ENCODE assay signal across 10 mouse cellular contexts in genomic region chr9:96718402-96718798, GRCm38 (mm10). TPM values are rescaled to one million over a fixed set of nuclear protein-coding genes. Genes with fewer than 3 reads are reported as not detected.
DNase-seq lines count a peak whose midpoint lies in the region; ATAC-seq lines count a peak whose summit lies in the region.
"Had no signal": no experiment of that assay in that cellular context is flagged by ENCODE, and none has a peak within 500 bp of the region (broad histone marks: within the 10 kb centered on the region; RNA-seq: fewer than 3 reads in every experiment).

No protein-coding gene starts in this region.

- H3K27me3 ChIP-seq in kidney, embryonic 16.5 days (ENCODE audit: insufficient read depth, low read length) = no peaks in the 10 kb centered on the region
- H3K27me3 ChIP-seq in embryonic facial prominence, embryonic 13.5 days = no peaks in the 10 kb centered on the region
- H3K27me3 ChIP-seq in liver, embryonic 15.5 days = no peaks in the 10 kb centered on the region

- peak; percentile 29 for DNase-seq in cerebellum, adult 8-10 months
- no peak for DNase-seq in kidney, adult 9 months
- no peak for DNase-seq in left cerebral cortex, adult 11 months (ENCODE audit: low spot score)
- no peak for DNase-seq in frontal cortex, postnatal 36 days (ENCODE audit: low spot score in 2 of 2)
- DNase-seq: embryo, embryonic 11 days; lung, postnatal 14 days had no signal

- WGBS in kidney, embryonic 16.5 days = 89% methylated on average over 8 of the region's 8 CpGs
- WGBS in embryonic facial prominence, embryonic 13.5 days = 87% methylated on average over 8 of the region's 8 CpGs
- 73% methylated on average over 8 of the region's 8 CpGs for WGBS in liver, embryonic 15.5 days (ENCODE audit: insufficient replicate concordance)

- H3K27ac ChIP-seq in kidney, embryonic 16.5 days (ENCODE audit: low read length) = no peak overlapping the region
- H3K27ac ChIP-seq in embryonic facial prominence, embryonic 13.5 days = no peak overlapping the region
- 0 out of 2 replicates have a peak overlapping the region, but pooled peaks have one; percentile 91 for H3K27ac ChIP-seq in liver, embryonic 15.5 days (replicated peaks)

- no peak overlapping the region for H3K9ac ChIP-seq in kidney, embryonic 16.5 days (replicated peaks; ENCODE audit: low read length)
- H3K9ac ChIP-seq in embryonic facial prominence, embryonic 13.5 days = no peak overlapping the region
- no peak overlapping the region for H3K9ac ChIP-seq in liver, embryonic 15.5 days

- no peaks in the 10 kb centered on the region for H3K9me3 ChIP-seq in kidney, embryonic 16.5 days (ENCODE audit: low read length)
- H3K9me3 ChIP-seq in embryonic facial prominence, embryonic 13.5 days = no peaks in the 10 kb centered on the region
- no peaks in the 10 kb centered on the region for H3K9me3 ChIP-seq in liver, embryonic 15.5 days (replicated peaks)

- no peak for ATAC-seq in cerebellum, adult (ENCODE audit: insufficient number of reproducible peaks, low FRiP score, low TSS enrichment)
- no peak for ATAC-seq in kidney, embryonic 16.5 days (ENCODE audit: low FRiP score, low TSS enrichment)
- no peak for ATAC-seq in embryonic facial prominence, embryonic 13.5 days (ENCODE audit: insufficient number of reproducible peaks, insufficient read depth, low FRiP score, low TSS enrichment, low read depth)
- ATAC-seq in liver, embryonic 15.5 days (ENCODE audit: insufficient read depth) = no peak

- H3K4me1 ChIP-seq in kidney, embryonic 16.5 days (ENCODE audit: insufficient read depth, low read length) = peaks cover 37% of the 10 kb centered on the region
- H3K4me1 ChIP-seq in embryonic facial prominence, embryonic 13.5 days = peaks cover 29% of the 10 kb centered on the region
- H3K4me1 ChIP-seq in liver, embryonic 15.5 days (replicated peaks) = peaks cover 49% of the 10 kb centered on the region

- H3K4me2 ChIP-seq in kidney, embryonic 16.5 days (replicated peaks; ENCODE audit: low read depth, low read length) = peak overlapping the region; percentile 75
- H3K4me2 ChIP-seq in embryonic facial prominence, embryonic 13.5 days = peak overlapping the region; percentile 72
- peak overlapping the region; percentile 81; the same call in 1 of the 2 replicates for H3K4me2 ChIP-seq in liver, embryonic 15.5 days

- no peaks in the 10 kb centered on the region for H3K36me3 ChIP-seq in kidney, embryonic 16.5 days (ENCODE audit: insufficient read depth, low read length)
- H3K36me3 ChIP-seq in embryonic facial prominence, embryonic 13.5 days = no peaks in the 10 kb centered on the region
- H3K36me3 ChIP-seq in liver, embryonic 15.5 days (replicated peaks) = 0 out of 2 replicates have a peak, but pooled peaks cover 6% of the 10 kb centered on the region

- H3K4me3 ChIP-seq in kidney, embryonic 16.5 days (ENCODE audit: low read length) = peak overlapping the region; percentile 80; the same call in 1 of the 2 replicates
- H3K4me3 ChIP-seq in embryonic facial prominence, embryonic 13.5 days = no peak overlapping the region
- H3K4me3 ChIP-seq in liver, embryonic 15.5 days (replicated peaks) = peak overlapping the region; percentile 84; the same call in 1 of the 2 replicates

RNA-seq across cellular contexts. Expression of gene Zbtb38, which starts 34.2 kb away (rescaled TPM):
- polyA plus RNA-seq in kidney, embryonic 16.5 days (2015; fragmentation: Nextera tagmentation; extraction: Ambion mirVana) = 22.1 and 24.8 TPM in 2 replicates
- polyA plus RNA-seq in embryonic facial prominence, embryonic 13.5 days (2015; fragmentation: Nextera tagmentation; extraction: Ambion mirVana) = 14.6 and 16.2 TPM in 2 replicates
- 5.3 and 5.9 TPM in 2 replicates for polyA plus RNA-seq in liver, embryonic 15.5 days (2015; fragmentation: Nextera tagmentation; extraction: Ambion mirVana)
